Mouse (Mus musculus): ENCODE data around the gene Arhgdig. TPM values are rescaled to one million over a fixed set of nuclear protein-coding genes. Genes with fewer than 3 reads are reported as not detected.

Gene Arhgdig
- polyA plus RNA-seq, 1 experiment from 2014 or later, result 4.3 TPM

GRCm38 (mm10) chr17:26162736-26163135, 44.9 kb downstream of the Arhgdig start:
- no peak overlapping the region for H3K4me3 ChIP-seq (ENCODE audit: low read length)
- no peaks in the 10 kb centered on the region for H3K36me3 ChIP-seq (ENCODE audit: control insufficient read depth, insufficient read depth, low read length)
- no peaks in the 10 kb centered on the region for H3K27me3 ChIP-seq (ENCODE audit: control insufficient read depth, insufficient read depth, low read depth, low read length)
- no peak overlapping the region for H3K27ac ChIP-seq (ENCODE audit: low read length)
- no peak for ATAC-seq (ENCODE audit: low read depth)
- WGBS, result 65% methylated on average over 1 of the region's 1 CpGs
- H3K4me2 ChIP-seq (ENCODE audit: low read depth, low read length), result no peak overlapping the region
- peaks cover 2% of the 10 kb centered on the region; the same call in 1 of the 2 replicates for H3K4me1 ChIP-seq (replicated peaks; ENCODE audit: control insufficient read depth, insufficient read depth, low read length)
- no peaks in the 10 kb centered on the region for H3K9me3 ChIP-seq (ENCODE audit: control insufficient read depth, low read length)
- H3K9ac ChIP-seq (ENCODE audit: low read length), result no peak overlapping the region

GRCm38 (mm10) chr17:26151886-26152630, 55.5 kb downstream of the Arhgdig start:
- Histone ChIP-seq H3K36me3 (ENCODE audit: control insufficient read depth, insufficient read depth, low read length) (peaks cover 26% of the 10 kb centered on the region), H3K9me3 (ENCODE audit: control insufficient read depth, low read length) (no peaks in the 10 kb centered on the region), H3K4me3 (ENCODE audit: low read length) (no peak overlapping the region), H3K4me2 (ENCODE audit: low read depth, low read length) (no peak overlapping the region), H3K27me3 (ENCODE audit: control insufficient read depth, insufficient read depth, low read depth, low read length) (no peaks in the 10 kb centered on the region), H3K27ac (ENCODE audit: low read length) (no peak overlapping the region), H3K9ac (ENCODE audit: low read length) (no peak overlapping the region), H3K4me1 (replicated peaks; ENCODE audit: control insufficient read depth, insufficient read depth, low read length) (no peaks in the 10 kb centered on the region)
- 96% methylated on average over 2 of the region's 2 CpGs for WGBS
- no peak for ATAC-seq (ENCODE audit: low read depth)

Other genes with a start within 250 kb of the Arhgdig start
- gene Capn15, start 222.0 kb downstream of the Arhgdig start, polyA plus RNA-seq (2015; fragmentation: Nextera tagmentation; extraction: Ambion mirVana), result 21.1 TPM in 2 replicates
- gene Rab11fip3, start 138.2 kb downstream of the Arhgdig start, polyA plus RNA-seq (2015; fragmentation: Nextera tagmentation; extraction: Ambion mirVana), result 6.5 and 6.7 TPM in 2 replicates
- 36.3 and 36.8 TPM in 2 replicates for gene Decr2, start 117.4 kb downstream of the Arhgdig start, polyA plus RNA-seq (2015; fragmentation: Nextera tagmentation; extraction: Ambion mirVana)
- gene Nme4, start 112.2 kb downstream of the Arhgdig start, polyA plus RNA-seq (2015; fragmentation: Nextera tagmentation; extraction: Ambion mirVana), result 68.3 and 69.7 TPM in 2 replicates
- gene Tmem8, start 94.5 kb downstream of the Arhgdig start, polyA plus RNA-seq (2015; fragmentation: Nextera tagmentation; extraction: Ambion mirVana), result 2.2 and 3.0 TPM in 2 replicates
- 188 and 194 TPM in 2 replicates for gene Mrpl28, start 84.3 kb downstream of the Arhgdig start, polyA plus RNA-seq (2015; fragmentation: Nextera tagmentation; extraction: Ambion mirVana)
- 6.9 and 7.4 TPM in 2 replicates for gene Axin1, start 69.1 kb downstream of the Arhgdig start, polyA plus RNA-seq (2015; fragmentation: Nextera tagmentation; extraction: Ambion mirVana)
- gene Pdia2, start 8.7 kb downstream of the Arhgdig start, polyA plus RNA-seq (2015; fragmentation: Nextera tagmentation; extraction: Ambion mirVana), result 0.20 and 0.31 TPM in 2 replicates
- 10.9 and 13.3 TPM in 2 replicates for gene Rgs11, start 4.8 kb downstream of the Arhgdig start, polyA plus RNA-seq (2015; fragmentation: Nextera tagmentation; extraction: Ambion mirVana)
- gene Fam234a, start 36.5 kb upstream of the Arhgdig start, polyA plus RNA-seq (2015; fragmentation: Nextera tagmentation; extraction: Ambion mirVana), result 46.9 and 49.6 TPM in 2 replicates
- gene Luc7l, start 45.1 kb upstream of the Arhgdig start, polyA plus RNA-seq (2015; fragmentation: Nextera tagmentation; extraction: Ambion mirVana), result 79.8 and 86.9 TPM in 2 replicates
- gene Neurl1b, start 207.0 kb upstream of the Arhgdig start, polyA plus RNA-seq (2015; fragmentation: Nextera tagmentation; extraction: Ambion mirVana), result 1.8 and 2.3 TPM in 2 replicates